Mouse (Mus musculus) urinary bladder, postnatal 25 days (tissue): ENCODE measurements around the gene B4galnt2.
A peak's percentile ranks its signal among the peaks of the same experiment; 100 is the strongest.
"Not testable (repeated sequence)": the region's sequence is repeated elsewhere in the genome, so short reads cannot be mapped to it uniquely, and the experiment has no call there.

Experiments used
- DNase-seq: peaks from one replicate; pipeline ENCODE4 v3.0.0; 2022; ENCODE audit warnings: low spot score

B4galnt2 gene

DNA sequence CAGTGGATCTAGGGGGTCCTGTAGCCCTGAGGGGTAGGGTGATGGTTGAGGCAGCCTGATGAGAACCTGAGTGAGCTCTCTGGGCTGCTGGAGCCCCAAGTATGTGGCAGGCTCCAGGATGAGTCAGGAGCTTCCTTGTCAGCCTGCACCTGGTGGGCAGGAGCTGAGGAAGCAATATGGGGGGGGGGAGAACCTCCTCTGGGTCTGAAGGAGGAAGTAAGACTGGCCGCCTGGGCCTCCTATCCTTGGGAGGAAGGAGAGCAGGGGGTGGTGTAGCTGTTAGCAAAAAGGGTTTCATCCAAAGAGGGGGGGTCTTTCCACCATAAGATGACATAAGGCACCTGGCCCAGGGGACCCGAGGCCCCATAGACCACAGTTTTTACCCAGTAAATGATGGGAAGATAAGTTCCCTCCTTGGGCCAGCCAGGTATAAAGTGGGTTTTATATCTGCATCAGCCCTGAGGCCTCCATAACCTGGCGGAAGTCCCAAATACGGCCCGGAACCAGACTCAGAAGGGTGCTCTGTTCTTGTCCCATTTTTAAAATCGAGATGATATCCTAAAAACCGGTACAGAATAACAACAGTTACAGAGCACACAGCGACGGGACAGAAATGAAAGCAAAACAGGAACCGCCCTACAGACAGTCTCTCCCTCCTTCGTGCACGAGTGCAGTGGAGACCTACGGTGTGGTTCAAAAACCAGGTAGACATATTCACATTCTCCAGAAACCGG is 18.1 kb downstream of the B4galnt2 start:
- DNase-seq: no peak

DNA sequence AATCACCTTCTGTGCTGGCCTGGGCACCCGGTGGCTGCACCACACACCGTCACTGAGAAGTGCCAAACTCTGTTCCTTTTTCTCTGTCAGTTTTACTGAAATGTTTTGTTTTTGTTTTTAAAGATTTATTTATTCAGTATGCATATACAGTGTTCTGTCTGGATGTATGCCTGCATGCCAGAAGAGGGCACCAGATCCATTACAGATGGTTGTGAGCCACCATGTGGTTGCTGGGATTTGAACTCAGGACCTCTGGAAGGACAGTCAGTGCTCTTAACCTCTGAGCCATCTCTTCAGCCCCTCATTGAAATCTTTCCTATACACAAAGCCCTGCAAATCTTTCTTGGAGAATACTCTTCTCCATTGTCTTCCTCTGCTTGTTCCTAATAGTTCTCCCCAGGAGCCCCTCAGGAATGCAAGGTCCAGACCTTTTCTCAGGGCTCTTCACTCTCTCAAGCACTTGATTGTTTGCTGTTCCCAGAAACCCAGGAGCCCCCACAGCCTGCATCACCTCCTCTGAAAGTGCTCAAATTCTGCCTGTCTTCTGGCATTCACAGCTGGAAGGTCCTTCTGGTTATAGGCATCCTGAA is 24.1 kb downstream of the B4galnt2 start:
- no peak for DNase-seq

DNA sequence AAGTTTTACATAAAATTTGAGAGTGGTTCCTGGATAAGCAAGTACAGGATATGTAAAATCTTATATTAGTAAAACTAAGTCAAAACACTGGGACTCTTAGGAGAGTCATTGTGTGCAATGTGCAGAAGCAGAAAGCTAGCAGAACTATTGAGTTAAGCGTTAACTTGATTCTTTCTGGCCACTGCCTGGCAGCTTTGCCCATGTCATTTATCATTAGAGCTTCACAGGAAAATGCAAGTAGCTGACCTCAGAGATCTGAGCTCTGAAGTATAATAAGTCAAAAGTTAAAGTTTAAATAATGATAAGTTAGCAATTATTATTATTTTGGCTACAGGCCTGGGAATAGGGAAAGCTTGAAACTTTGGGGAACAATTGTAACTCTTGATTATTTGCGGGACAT is 34.8 kb downstream of the B4galnt2 start:
- DNase-seq: not testable (repeated sequence)

DNA sequence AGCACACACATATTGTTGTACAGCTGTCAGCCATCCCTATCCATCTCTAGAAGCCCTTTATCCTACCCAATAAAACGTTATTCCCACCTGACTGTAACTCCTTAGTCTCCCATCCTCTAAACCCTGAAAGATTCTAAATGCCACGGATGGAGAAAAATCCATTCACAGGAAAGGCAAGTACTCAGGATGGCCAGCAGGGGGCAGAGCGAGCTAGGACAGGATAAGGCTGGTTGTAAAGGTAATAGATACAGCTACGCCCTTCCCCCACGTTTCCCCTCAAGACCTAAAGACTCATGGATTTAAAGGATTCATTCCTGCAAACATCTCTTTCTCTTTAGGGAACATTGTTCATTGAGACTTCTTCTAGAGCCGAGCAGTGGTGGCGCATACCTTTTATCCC is 38.4 kb downstream of the B4galnt2 start:
- peak; percentile 60 for DNase-seq

DNA sequence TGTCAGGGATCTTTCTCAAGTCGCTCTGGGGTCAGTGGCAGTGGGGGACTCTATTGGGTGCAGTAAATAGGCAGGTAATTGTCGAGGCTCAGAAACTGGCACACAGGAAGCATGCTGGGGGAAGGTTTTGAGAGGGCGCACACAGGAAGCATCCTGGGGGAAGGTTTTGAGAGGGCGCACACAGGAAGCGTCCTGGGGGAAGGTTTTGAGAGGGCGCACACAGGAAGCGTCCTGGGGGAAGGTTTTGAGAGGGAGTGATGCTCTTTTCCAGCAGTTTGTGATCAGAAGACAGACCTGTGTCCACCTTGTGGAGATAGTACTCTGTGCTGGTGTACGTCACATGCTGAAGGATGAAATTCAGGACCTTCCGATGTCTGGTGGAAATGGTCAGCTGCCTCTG is 38.9 kb downstream of the B4galnt2 start:
- DNase-seq: no peak

DNA sequence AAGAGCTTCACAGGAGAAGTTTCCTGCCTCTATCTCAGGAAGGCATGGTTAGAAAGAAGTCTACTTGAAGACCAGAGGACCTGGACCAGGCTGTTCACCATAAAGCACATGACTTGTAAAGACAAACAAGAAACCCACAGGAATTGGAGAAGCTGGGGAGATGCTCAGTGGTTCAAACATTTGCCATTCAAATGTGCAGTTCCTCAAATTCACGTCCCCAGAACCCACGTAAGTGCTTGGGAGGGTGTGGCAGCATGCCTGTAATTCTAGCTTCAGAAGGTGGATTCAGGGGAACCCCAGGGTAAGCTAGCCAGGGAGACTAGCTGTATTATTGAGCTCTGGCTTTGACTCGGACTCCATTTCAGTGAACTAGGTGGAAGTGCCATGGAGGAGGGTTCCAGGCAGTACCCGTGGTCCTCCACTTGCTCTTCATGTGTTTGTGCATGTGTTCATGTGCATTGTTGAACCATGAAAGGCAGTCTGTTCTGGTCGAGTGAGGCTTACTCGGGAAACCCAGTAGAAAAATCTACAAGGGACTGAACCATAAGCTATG is 44.7 kb downstream of the B4galnt2 start:
- DNase-seq: no peak

DNA sequence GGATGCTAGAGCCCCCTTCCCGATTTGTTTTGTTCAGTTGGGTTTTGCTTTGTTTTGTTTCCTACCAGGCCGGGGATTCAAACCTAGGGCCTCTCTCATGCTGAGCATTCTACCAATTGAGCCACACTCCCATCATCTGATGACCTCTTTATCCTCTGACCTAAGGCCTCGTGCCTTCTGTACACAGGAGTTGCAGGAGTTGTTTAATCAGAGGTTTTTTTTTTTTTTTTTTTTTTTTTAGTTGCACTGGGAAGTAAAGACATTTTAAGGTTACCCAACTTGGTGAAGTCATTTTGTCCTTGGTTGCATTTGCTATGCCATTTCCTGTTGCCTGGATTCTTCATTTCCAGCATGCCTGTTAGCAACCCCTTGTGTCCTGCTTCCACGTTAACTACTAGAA is 45.2 kb downstream of the B4galnt2 start:
- DNase-seq: no peak

DNA sequence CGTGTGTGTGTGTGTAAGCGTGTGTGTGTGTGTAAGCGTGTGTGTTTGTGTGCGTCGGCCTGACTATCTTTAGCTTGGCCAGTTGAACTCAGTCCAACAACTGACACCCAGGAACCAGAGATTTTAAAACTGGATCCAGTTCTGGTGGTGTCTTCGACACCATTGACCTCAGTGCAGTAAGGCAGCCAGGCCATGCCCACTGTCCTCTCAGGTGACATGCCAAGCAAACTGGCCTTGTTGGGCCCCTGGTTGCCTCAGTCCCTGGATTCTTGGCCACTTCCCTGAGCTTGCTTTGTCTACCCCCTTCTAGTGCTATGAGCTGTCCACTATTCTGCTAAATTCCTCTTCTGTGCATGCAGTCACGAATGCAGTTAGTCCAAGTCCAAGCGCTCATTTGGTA is 53.3 kb downstream of the B4galnt2 start:
- no peak for DNase-seq

GRCm38 (mm10) chr11:95860071-95860490 is 54.6 kb downstream of the B4galnt2 start:
- DNase-seq: no peak

DNA sequence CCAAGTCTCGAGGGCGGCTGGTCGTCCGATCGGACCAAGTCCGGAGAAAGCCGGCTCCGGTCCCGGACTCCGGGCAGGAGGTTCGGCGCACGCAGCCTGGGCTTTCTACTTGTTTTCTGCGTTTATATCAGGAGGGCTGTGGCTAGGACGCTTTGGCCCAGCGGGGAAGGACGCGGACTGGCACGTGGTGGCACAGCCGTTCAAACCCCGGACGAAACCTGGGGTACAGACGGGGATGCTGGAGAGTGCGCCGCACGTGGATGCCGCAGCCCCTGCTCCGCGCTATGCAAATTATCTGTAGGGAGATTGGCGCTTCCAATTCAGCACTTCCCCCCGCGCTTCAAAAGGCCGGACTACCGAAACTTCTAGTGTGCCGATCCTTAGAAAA is 55.2 kb downstream of the B4galnt2 start:
- peak; percentile 66 for DNase-seq

GRCm38 (mm10) chr11:95858528-95859467 is 55.9 kb downstream of the B4galnt2 start:
- DNase-seq: peak; percentile 98

- DNase-seq: no peak
Observed at GRCm38 (mm10) chr11:95857716-95858527, 56.8 kb downstream of the B4galnt2 start.

DNA sequence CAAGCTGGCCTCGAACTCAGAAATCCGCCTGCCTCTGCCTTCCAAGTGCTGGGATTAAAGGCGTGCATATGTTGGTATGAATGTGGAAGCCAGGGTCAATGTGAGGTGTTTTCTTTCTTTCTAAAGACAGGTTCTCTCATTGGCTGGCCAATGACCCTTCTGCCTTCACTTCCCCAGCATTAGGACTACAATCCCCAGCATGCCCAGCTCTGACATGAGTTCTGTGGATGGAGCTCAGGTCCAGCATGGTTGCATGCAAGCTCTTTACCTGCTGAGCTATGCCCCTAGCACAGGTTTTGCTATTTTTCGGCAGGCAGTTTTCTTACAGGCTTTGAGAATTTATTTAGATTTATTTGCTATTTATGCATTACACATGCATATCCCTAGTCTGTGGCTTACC is 57.4 kb downstream of the B4galnt2 start:
- DNase-seq: no peak

- peak; percentile 62 for DNase-seq
Observed at GRCm38 (mm10) chr11:95853684-95854083, 61.0 kb downstream of the B4galnt2 start.

DNA sequence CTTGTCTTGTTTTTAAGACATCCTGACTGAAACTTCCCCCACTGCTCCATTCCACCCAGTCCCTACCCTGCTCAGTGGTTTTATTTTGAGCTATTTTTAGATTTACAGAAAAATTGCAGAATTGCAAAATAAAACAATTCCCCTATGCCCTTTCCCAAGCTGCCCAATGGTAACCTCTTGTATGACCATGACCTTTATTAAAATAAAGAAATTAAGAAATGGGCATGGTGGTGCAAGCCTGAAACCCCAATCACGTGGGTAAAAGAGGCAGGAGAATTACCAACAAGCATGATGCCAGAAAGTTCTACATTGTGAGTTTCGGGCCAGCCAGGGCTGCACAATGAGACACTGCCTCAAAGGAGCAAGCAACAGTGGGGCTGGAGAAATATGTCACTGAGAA is 63.8 kb downstream of the B4galnt2 start:
- DNase-seq: no peak

- no peak for DNase-seq
Observed at GRCm38 (mm10) chr11:95844935-95845334, 69.8 kb downstream of the B4galnt2 start.

- no peak for DNase-seq
Observed at GRCm38 (mm10) chr11:95843421-95843950, 71.2 kb downstream of the B4galnt2 start.

GRCm38 (mm10) chr11:95842953-95843352 is 71.7 kb downstream of the B4galnt2 start:
- no peak for DNase-seq

DNA sequence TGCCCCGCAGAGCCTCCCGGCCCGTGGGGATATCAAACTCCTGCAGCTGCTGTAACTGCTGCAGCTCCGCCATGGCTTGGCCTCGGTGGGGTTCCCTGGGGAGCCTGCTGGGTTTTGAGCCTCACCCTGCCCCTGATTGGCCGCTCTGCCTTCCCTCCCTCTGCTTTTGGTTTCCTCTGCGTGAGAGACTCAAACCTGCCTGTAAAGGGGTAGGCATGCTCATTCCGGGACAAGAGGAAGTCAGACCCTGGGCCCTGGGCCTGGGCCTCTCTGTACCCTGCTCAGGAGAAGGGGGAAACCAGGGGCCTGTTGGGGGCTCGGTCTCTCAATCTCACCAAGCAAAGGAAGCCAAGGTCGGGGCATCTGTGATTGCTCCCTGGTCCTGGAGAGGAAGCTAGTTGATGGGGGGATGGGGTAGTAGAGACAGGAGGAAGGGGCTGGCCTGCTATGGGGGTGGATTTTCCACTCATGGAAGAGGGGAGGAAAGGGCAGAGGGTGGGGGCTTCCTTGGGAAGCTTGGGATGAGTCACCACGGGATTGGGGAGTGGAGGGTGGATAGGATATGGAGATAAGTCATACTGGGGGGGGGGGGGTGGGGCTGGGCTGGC is 72.5 kb downstream of the B4galnt2 start, which contains the start of gene Abi3:
Gene Abi3, minus strand, starts transcription at position 403 of the 608 bp plus-strand sequence.
- DNase-seq: no peak

- no peak for DNase-seq
Observed at GRCm38 (mm10) chr11:95841498-95841830, 73.2 kb downstream of the B4galnt2 start.
